Mouse (Mus musculus): ENCODE measurements around the gene Lyrm7.

DNA sequence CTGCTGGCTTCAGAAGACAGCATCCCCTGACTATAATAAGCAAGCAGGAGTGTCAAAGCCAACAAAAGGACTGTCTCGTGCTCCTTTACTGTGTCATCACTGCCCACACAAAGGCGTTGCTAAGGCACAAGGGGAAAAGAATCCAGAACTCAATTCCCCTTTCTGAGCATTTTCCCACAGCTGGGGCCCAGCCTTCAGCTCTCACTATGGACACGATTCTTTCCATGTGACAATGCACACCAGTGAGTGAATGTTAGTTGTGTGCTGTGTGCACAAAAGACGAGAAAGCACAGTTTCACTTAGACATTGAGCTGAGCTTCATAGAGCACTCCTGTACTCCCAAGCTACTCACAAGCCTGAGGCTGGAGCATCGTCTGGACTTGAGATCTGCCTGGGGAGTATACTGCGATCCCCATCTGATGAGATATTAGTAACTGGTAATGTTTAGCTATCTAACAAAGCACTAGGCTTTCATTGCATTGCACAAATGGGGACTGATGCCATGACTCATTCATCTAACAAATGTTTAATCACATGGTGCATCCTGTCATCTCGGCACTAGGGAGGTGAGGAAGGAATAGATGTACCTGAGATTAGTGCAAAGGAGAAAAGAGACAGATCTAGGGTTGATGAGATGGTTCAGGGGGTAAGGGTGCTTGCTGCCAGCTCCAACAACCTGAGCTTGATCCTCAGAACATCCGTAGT is 47.8 kb downstream of the Lyrm7 start:
- no peak for TF ChIP-seq EP300 (IDR thresholded peaks at IDR 0.05; ENCODE audit: insufficient read depth, low read depth, low read length)
- TF ChIP-seq POLR2A (IDR thresholded peaks at IDR 0.05; ENCODE audit: insufficient read depth, low read depth, low read length) = no peak
